Mouse (Mus musculus) liver, postnatal 0 days (tissue): Measurements from ENCODE around the gene Inhbe. TPM values are rescaled to one million over a fixed set of nuclear protein-coding genes. Genes with fewer than 3 reads are reported as not detected.
"Not testable (repeated sequence)": the region's sequence is repeated elsewhere in the genome, so short reads cannot be mapped to it uniquely, and the experiment has no call there.

Experiments used
- ATAC-seq: fragments of 200-750 bp; cut with Nextera tagmentation; 2 replicates; pipeline ENCODE4 v1.8.0; 2017; ENCODE audit warnings: mild to moderate bottlenecking, moderate library complexity
- DNase-seq: peaks from one replicate; pipeline ENCODE4 v3.0.0-alpha.2; 2016
- H3K27ac ChIP-seq: fragments of 300-500 bp; sonication (generic); 2 replicates; pipeline ENCODE4 v1.5.1; 2014; ENCODE audit warnings: antibody characterized with exemption, moderate library complexity, mild to moderate bottlenecking, low read depth
- H3K27me3 ChIP-seq: fragments of 300-500 bp; sonication (generic); 2 replicates; pipeline ENCODE4 v1.6.1; 2014; ENCODE audit warnings: low read length, control low read depth, mixed read lengths; ENCODE audit not compliant: insufficient read depth
- H3K36me3 ChIP-seq: fragments of 300-500 bp; sonication (generic); replicated peaks from 2 replicates; pipeline ENCODE4 v1.6.1; 2014; ENCODE audit warnings: mild to moderate bottlenecking, control low read depth, low read length, moderate library complexity, mixed read lengths; ENCODE audit not compliant: insufficient read depth
- H3K4me1 ChIP-seq: fragments of 300-500 bp; sonication (generic); 2 replicates; pipeline ENCODE4 v1.6.1; 2014; ENCODE audit warnings: antibody characterized with exemption, mild to moderate bottlenecking, control low read depth; ENCODE audit not compliant: insufficient read depth
- H3K4me2 ChIP-seq: fragments of 300-500 bp; sonication (generic); 2 replicates; pipeline ENCODE4 v1.6.1; 2014; ENCODE audit warnings: low read depth, mild to moderate bottlenecking, low read length, moderate library complexity, mixed read lengths
- H3K4me3 ChIP-seq: fragments of 300-500 bp; sonication (generic); 2 replicates; pipeline ENCODE4 v1.5.1; 2014; ENCODE audit warnings: low read depth, low read length
- H3K9ac ChIP-seq: fragments of 300-500 bp; sonication (generic); replicated peaks from 2 replicates; pipeline ENCODE4 v1.6.1; 2014; ENCODE audit warnings: mild to moderate bottlenecking, moderate library complexity
- H3K9me3 ChIP-seq: fragments of 300-500 bp; sonication (generic); 2 replicates; pipeline ENCODE4 v1.6.1; 2016; ENCODE audit warnings: mild to moderate bottlenecking, control low read depth, low read length, mixed read lengths
- CTCF ChIP-seq: sonication (generic); IDR thresholded peaks from 2 replicates; pipeline ENCODE4 v1.5.1; 2016; ENCODE audit warnings: antibody characterized with exemption, low read depth
- EP300 ChIP-seq: IDR thresholded peaks from 2 replicates; pipeline ENCODE4 v1.6.1; 2016; ENCODE audit warnings: antibody characterized with exemption, low read depth, mild to moderate bottlenecking
- WGBS: fragments of 180-500 bp; shearing (Covaris S2); extraction: QIAGEN DNeasy Blood & Tissue Kit; methylation state at CpG from one replicate; pipeline ENCODE4 v1.1.7; 2014; ENCODE audit not compliant: insufficient replicate concordance; 5-methylcytosine and 5-hydroxymethylcytosine counted together
- polyA plus RNA-seq: library from polyadenylated mRNA; unstranded; fragments of >200 nt; fragmentation: Nextera tagmentation; extraction: Ambion mirVana; gene quantifications from 2 replicates; pipeline ENCODE4 v1.2.1, GENCODE M21; 2015

The Inhbe gene
- polyA plus RNA-seq, 1 experiment from 2014 or later, result 18.4 TPM

GRCm38 (mm10) chr10:127322178-127322577 lies 32.0 kb downstream of the Inhbe start:
- Histone ChIP-seq H3K4me3 (0 out of 2 replicates have a peak overlapping the region, but pooled peaks have one; percentile 43), H3K36me3 (no peaks in the 10 kb centered on the region), H3K27ac (peak overlapping the region; percentile 80; the same call in 1 of the 2 replicates), H3K4me1 (peaks cover 22% of the 10 kb centered on the region), H3K9ac (no peak overlapping the region), H3K4me2 (peak overlapping the region; percentile 64), H3K27me3 (no peaks in the 10 kb centered on the region), H3K9me3 (no peaks in the 10 kb centered on the region)
- DNase-seq (no peak), ATAC-seq (no peak)
- TF ChIP-seq EP300, result no peak
- TF ChIP-seq CTCF, result no peak
- WGBS, result 78% methylated on average over 13 of the region's 13 CpGs

- Histone ChIP-seq H3K9me3 (no peaks in the 10 kb centered on the region), H3K9ac (peak within 1 kb of the TSS; percentile 59; the same call in 1 of the 2 replicates), H3K4me2 (peak within 1 kb of the TSS; percentile 64), H3K4me3 (peak within 1 kb of the TSS; percentile 43), H3K4me1 (peaks cover 19% of the 10 kb centered on the region), H3K36me3 (no peaks in the 10 kb centered on the region), H3K27me3 (no peaks in the 10 kb centered on the region), H3K27ac (peak within 1 kb of the TSS; percentile 80)
- 51% methylated on average over 3 of the region's 3 CpGs for WGBS
- no peak for DNase-seq
- ATAC-seq, result no peak
- no peak for TF ChIP-seq EP300
- TF ChIP-seq CTCF, result no peak
These were observed 32.6 kb downstream of the Inhbe start, which contains the start of gene Arhgap9 for GRCm38 (mm10) chr10:127321621-127322020. Gene Arhgap9, plus strand, starts transcription at chr10:127321964.

GRCm38 (mm10) chr10:127319969-127320368 lies 34.2 kb downstream of the Inhbe start:
- H3K27me3 ChIP-seq, result no peaks in the 10 kb centered on the region
- WGBS, result 76% methylated on average over 7 of the region's 7 CpGs
- H3K4me1 ChIP-seq, result peaks cover 3% of the 10 kb centered on the region; the same call in 1 of the 2 replicates
- no peak overlapping the region for H3K27ac ChIP-seq
- no peak overlapping the region for H3K9ac ChIP-seq
- no peak overlapping the region for H3K4me3 ChIP-seq
- DNase-seq, result no peak
- ATAC-seq, result no peak
- H3K4me2 ChIP-seq, result no peak overlapping the region
- no peaks in the 10 kb centered on the region for H3K36me3 ChIP-seq
- no peaks in the 10 kb centered on the region for H3K9me3 ChIP-seq
- TF ChIP-seq EP300 (no peak), CTCF (no peak)

GRCm38 (mm10) chr10:127318009-127318408 lies 36.2 kb downstream of the Inhbe start:
- Histone ChIP-seq H3K4me3 (no peak overlapping the region), H3K4me1 (peaks cover 4% of the 10 kb centered on the region), H3K27ac (no peak overlapping the region), H3K27me3 (no peaks in the 10 kb centered on the region), H3K9me3 (no peaks in the 10 kb centered on the region), H3K9ac (no peak overlapping the region), H3K36me3 (no peaks in the 10 kb centered on the region), H3K4me2 (no peak overlapping the region)
- DNase-seq (no peak), ATAC-seq (no peak)
- 24% methylated on average over 4 of the region's 4 CpGs for WGBS
- no peak for TF ChIP-seq CTCF
- no peak for TF ChIP-seq EP300

GRCm38 (mm10) chr10:127317277-127317676 lies 36.9 kb downstream of the Inhbe start:
- H3K27me3 ChIP-seq, result no peaks in the 10 kb centered on the region
- DNase-seq (no peak), ATAC-seq (no peak)
- H3K9me3 ChIP-seq, result no peaks in the 10 kb centered on the region
- peaks cover 11% of the 10 kb centered on the region for H3K4me1 ChIP-seq
- no peaks in the 10 kb centered on the region for H3K36me3 ChIP-seq
- no peak overlapping the region for H3K27ac ChIP-seq
- no peak for TF ChIP-seq CTCF
- TF ChIP-seq EP300, result no peak
- no peak overlapping the region for H3K4me3 ChIP-seq
- H3K9ac ChIP-seq, result no peak overlapping the region
- WGBS, result 38% methylated on average over 2 of the region's 2 CpGs
- H3K4me2 ChIP-seq, result no peak overlapping the region

- WGBS, result 64% methylated on average over 1 of the region's 1 CpGs
- H3K27me3 ChIP-seq, H3K9ac ChIP-seq, H3K9me3 ChIP-seq, ATAC-seq, H3K4me3 ChIP-seq, H3K27ac ChIP-seq, H3K36me3 ChIP-seq, H3K4me2 ChIP-seq, DNase-seq: not testable (repeated sequence)
- H3K4me1 ChIP-seq, result peaks cover 17% of the 10 kb centered on the region
- TF ChIP-seq CTCF, result peak; percentile 16
These were observed 39.3 kb downstream of the Inhbe start for GRCm38 (mm10) chr10:127314950-127315349.

- not testable (repeated sequence) for H3K27ac ChIP-seq, H3K4me3 ChIP-seq, H3K9me3 ChIP-seq, H3K4me2 ChIP-seq, DNase-seq, H3K9ac ChIP-seq, H3K27me3 ChIP-seq, ATAC-seq
- Histone ChIP-seq H3K36me3 (peaks cover 11% of the 10 kb centered on the region), H3K4me1 (peaks cover 19% of the 10 kb centered on the region)
- 92% methylated on average over 5 of the region's 5 CpGs for WGBS
These were observed 40.7 kb downstream of the Inhbe start for GRCm38 (mm10) chr10:127313516-127313915.
